Mouse (Mus musculus): ENCODE results near the gene Scn4b. TPM values are rescaled to one million over a fixed set of nuclear protein-coding genes. Genes with fewer than 3 reads are reported as not detected.

Scn4b gene
- total RNA-seq (2023): under 1 TPM; 0.13 to 0.24 TPM

GRCm38 (mm10) chr9:45138191-45139032, at the start of gene Scn4b:
Gene Scn4b, plus strand, starts transcription at chr9:45138395.

GRCm38 (mm10) chr9:45117741-45118431, 20.3 kb upstream of the Scn4b start, which contains the start of gene Scn2b:
Gene Scn2b, plus strand, starts transcription at chr9:45117782.

GRCm38 (mm10) chr9:45181770-45182169, 43.6 kb downstream of the Scn4b start, which contains the start of gene BC049352:
Gene BC049352, plus strand, starts transcription at chr9:45182007.

Other genes with a start within 250 kb of the Scn4b start
- gene Atp5l, start 217.7 kb upstream of the Scn4b start, total RNA-seq (2023): 100 to 1,000 TPM; 209 to 218 TPM
- 10 to 100 TPM; 79.7 to 83.3 TPM for gene Ube4a, start 172.8 kb upstream of the Scn4b start, total RNA-seq (2023)
- 1 to 10 TPM; 3.2 to 4.6 TPM for gene Cd3g, start 158.0 kb upstream of the Scn4b start, total RNA-seq (2023)
- gene Cd3d, start 156.6 kb upstream of the Scn4b start, total RNA-seq (2023): 1 to 10 TPM; 2.6 to 3.8 TPM
- 1 to 10 TPM; 3.1 to 4.5 TPM for gene Cd3e, start 128.8 kb upstream of the Scn4b start, total RNA-seq (2023)
- gene Mpzl2, start 98.6 kb upstream of the Scn4b start, total RNA-seq (2023): not detected
- 1 to 10 TPM; 1.7 to 2.0 TPM for gene Mpzl3, start 83.2 kb upstream of the Scn4b start, total RNA-seq (2023)
- gene Jaml, start 59.2 kb upstream of the Scn4b start, total RNA-seq (2023): 10 to 100 TPM; 18.4 to 18.5 TPM
- 1 to 10 TPM; 1.2 to 1.7 TPM for gene Scn2b, start 20.6 kb upstream of the Scn4b start, total RNA-seq (2023)
- gene BC049352, start 43.6 kb downstream of the Scn4b start, total RNA-seq (2023): 1 to 10 TPM; 1.2 to 1.6 TPM
- gene Tmprss4, start 65.7 kb downstream of the Scn4b start, total RNA-seq (2023): under 1 TPM; 0.37 to 0.61 TPM
- gene Il10ra, start 130.8 kb downstream of the Scn4b start, total RNA-seq (2023): 100 to 1,000 TPM; 427 to 460 TPM
- not detected for gene Tmprss13, start 180.7 kb downstream of the Scn4b start, total RNA-seq (2023)
- not detected for gene Fxyd6, start 231.8 kb downstream of the Scn4b start, total RNA-seq (2023)

Measured in monocyte, adult 59 days (primary cell).